Comparison of ENCODE assay signal across 12 mouse cellular contexts in the genomic region with DNA sequence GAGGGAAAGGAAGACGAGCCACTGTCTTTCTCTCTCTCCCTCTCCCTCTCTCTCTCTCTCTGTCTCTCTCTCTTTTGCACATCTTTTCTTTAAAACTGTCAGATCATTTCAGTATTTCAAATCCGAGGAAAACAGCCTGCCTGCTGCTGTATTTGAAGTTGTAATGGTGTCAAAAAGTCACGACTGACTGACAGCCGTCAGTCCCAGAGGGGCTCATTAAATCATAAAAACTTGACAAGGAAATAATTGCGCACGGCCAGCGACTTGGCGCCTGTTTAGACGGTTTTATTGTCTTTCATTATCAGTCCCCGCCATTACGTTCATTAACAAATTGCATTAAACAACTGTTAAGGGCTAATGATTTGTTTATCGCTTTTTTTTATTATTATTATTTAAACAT.
A peak's percentile ranks its signal among the peaks of the same experiment; 100 is the strongest.
DNase-seq lines count a peak whose midpoint lies in the region; ATAC-seq lines count a peak whose summit lies in the region.
"Had no signal": no experiment of that assay in that cellular context is flagged by ENCODE, and none has a peak within 500 bp of the region (broad histone marks: within the 10 kb centered on the region; RNA-seq: fewer than 3 reads in every experiment).

No protein-coding gene starts in this region.

- no peak overlapping the region for H3K27ac ChIP-seq in forebrain, embryonic 10.5 days
- H3K27ac ChIP-seq in forebrain, embryonic 12.5 days = no peak overlapping the region
- H3K27ac ChIP-seq in limb, embryonic 10.5 days = 0 out of 2 replicates have a peak overlapping the region, but pooled peaks have one; percentile 34
- H3K27ac ChIP-seq in midbrain, embryonic 16.5 days (ENCODE audit: low read length) = peak overlapping the region; percentile 84
- H3K27ac ChIP-seq: heart, embryonic 10.5 days had no signal

- no peak for ATAC-seq in forebrain, embryonic 12.5 days (ENCODE audit: low FRiP score)
- ATAC-seq in midbrain, embryonic 16.5 days = peak; percentile 56
- ATAC-seq in erythroid progenitor cell, adult 5-6 weeks (replicated peaks; ENCODE audit: low FRiP score, poor library complexity, severe bottlenecking) = no peak

- WGBS in forebrain, embryonic 10.5 days = 68% methylated on average over 12 of the region's 12 CpGs
- WGBS in forebrain, embryonic 12.5 days = 34% methylated on average over 12 of the region's 12 CpGs
- WGBS in limb, embryonic 10.5 days = 70% methylated on average over 12 of the region's 12 CpGs
- 32% methylated on average over 12 of the region's 12 CpGs for WGBS in midbrain, embryonic 16.5 days

- no peak overlapping the region for H3K9ac ChIP-seq in forebrain, embryonic 12.5 days
- H3K9ac ChIP-seq in midbrain, embryonic 16.5 days (ENCODE audit: low read depth, low read length) = no peak overlapping the region

- H3K27me3 ChIP-seq in forebrain, embryonic 10.5 days (ENCODE audit: poor library complexity, severe bottlenecking) = peaks cover 88% of the 10 kb centered on the region
- H3K27me3 ChIP-seq in forebrain, embryonic 12.5 days = peaks cover 63% of the 10 kb centered on the region
- H3K27me3 ChIP-seq in limb, embryonic 10.5 days (ENCODE audit: low read depth, poor library complexity, severe bottlenecking) = peaks cover 53% of the 10 kb centered on the region
- no peaks in the 10 kb centered on the region for H3K27me3 ChIP-seq in midbrain, embryonic 16.5 days (ENCODE audit: control insufficient read depth, insufficient read depth, low read depth, low read length)

- DNase-seq in forebrain, embryonic 10.5 days (ENCODE audit: extremely low spot score, low spot score) = no peak
- no peak for DNase-seq in limb, embryonic 10.5 days (ENCODE audit: low spot score)
- DNase-seq in cerebellum, postnatal 25 days = no peak
- DNase-seq in left cerebral cortex, postnatal 14 days (ENCODE audit: low spot score in 2 of 2) = no peak
- DNase-seq: cerebellum, postnatal 10 days; heart, postnatal 14 days; lung, postnatal 10 days had no signal

- H3K4me3 ChIP-seq in forebrain, embryonic 10.5 days = peak overlapping the region; percentile 21; the same call in 1 of the 2 replicates
- no peak overlapping the region for H3K4me3 ChIP-seq in forebrain, embryonic 12.5 days (replicated peaks)
- no peak overlapping the region for H3K4me3 ChIP-seq in limb, embryonic 10.5 days
- no peak overlapping the region for H3K4me3 ChIP-seq in midbrain, embryonic 16.5 days (ENCODE audit: low read depth, low read length)
- H3K4me3 ChIP-seq: heart, embryonic 10.5 days; myocyte had no signal

- H3K36me3 ChIP-seq in forebrain, embryonic 10.5 days (replicated peaks) = no peaks in the 10 kb centered on the region
- H3K36me3 ChIP-seq in forebrain, embryonic 12.5 days (replicated peaks) = no peaks in the 10 kb centered on the region
- no peaks in the 10 kb centered on the region for H3K36me3 ChIP-seq in limb, embryonic 10.5 days
- no peaks in the 10 kb centered on the region for H3K36me3 ChIP-seq in midbrain, embryonic 16.5 days (ENCODE audit: control insufficient read depth, insufficient read depth, low read length)
- H3K36me3 ChIP-seq: heart, embryonic 10.5 days had no signal

- peaks cover 61% of the 10 kb centered on the region for H3K4me1 ChIP-seq in forebrain, embryonic 10.5 days
- H3K4me1 ChIP-seq in forebrain, embryonic 12.5 days = peaks cover 50% of the 10 kb centered on the region
- H3K4me1 ChIP-seq in limb, embryonic 10.5 days = peaks cover 61% of the 10 kb centered on the region
- peaks cover 17% of the 10 kb centered on the region; the same call in 1 of the 2 replicates for H3K4me1 ChIP-seq in midbrain, embryonic 16.5 days (ENCODE audit: control insufficient read depth, insufficient read depth, low read length)

- peak overlapping the region; percentile 40 for H3K4me2 ChIP-seq in forebrain, embryonic 12.5 days
- peak overlapping the region; percentile 34 for H3K4me2 ChIP-seq in midbrain, embryonic 16.5 days (ENCODE audit: low read length)

- intact Hi-C loops in left cerebral cortex, postnatal 14 days (cut with DNase I) = no loop called here

- H3K9me3 ChIP-seq in forebrain, embryonic 10.5 days = no peaks in the 10 kb centered on the region
- H3K9me3 ChIP-seq in forebrain, embryonic 12.5 days = no peaks in the 10 kb centered on the region
- H3K9me3 ChIP-seq in limb, embryonic 10.5 days (replicated peaks) = no peaks in the 10 kb centered on the region
- H3K9me3 ChIP-seq in midbrain, embryonic 16.5 days (replicated peaks; ENCODE audit: control insufficient read depth, low read length, poor library complexity, severe bottlenecking) = no peaks in the 10 kb centered on the region
- H3K9me3 ChIP-seq: heart, embryonic 10.5 days had no signal

Comparison
In these comparisons a context has a peak if more than half of its experiments do, and no peak if none do; other contexts are left out.
1. H3K27ac ChIP-seq: peak in limb, embryonic 10.5 days (single experiment) and midbrain, embryonic 16.5 days (single experiment); none in forebrain, embryonic 10.5 days (single experiment) and forebrain, embryonic 12.5 days (single experiment).